Mouse (Mus musculus) stomach, postnatal 0 days (tissue): ENCODE results near the gene St3gal5.

Source experiments
- CTCF ChIP-seq: IDR thresholded peaks from 2 replicates; pipeline ENCODE4 v1.5.1; 2016; ENCODE audit warnings: antibody characterized with exemption, low read depth, mild to moderate bottlenecking, moderate library complexity
- EP300 ChIP-seq: optimal IDR thresholded peaks from 2 replicates; pipeline ENCODE3; 2016; ENCODE audit warnings: antibody characterized with exemption

GRCm38 (mm10) chr6:72113093-72113702 is 15.8 kb downstream of the St3gal5 start:
- TF ChIP-seq EP300 (no peak), CTCF (no peak)
